Mouse (Mus musculus) WW6 (cell line): ENCODE measurements around the gene Cys1.
A peak's percentile ranks its signal among the peaks of the same experiment; 100 is the strongest.

Experiments used
- DNase-seq: peaks from one replicate; pipeline ENCODE4 v3.0.0-alpha.2; 2013; ENCODE audit warnings: low read depth, low spot score

Gene Cys1

GRCm38 (mm10) chr12:24697484-24698204 is 16.0 kb upstream of the Cys1 start:
- DNase-seq = no peak

GRCm38 (mm10) chr12:24696500-24697483 is 15.2 kb upstream of the Cys1 start:
- DNase-seq = no peak

GRCm38 (mm10) chr12:24690351-24690750 is 8.7 kb upstream of the Cys1 start:
- no peak for DNase-seq

DNA sequence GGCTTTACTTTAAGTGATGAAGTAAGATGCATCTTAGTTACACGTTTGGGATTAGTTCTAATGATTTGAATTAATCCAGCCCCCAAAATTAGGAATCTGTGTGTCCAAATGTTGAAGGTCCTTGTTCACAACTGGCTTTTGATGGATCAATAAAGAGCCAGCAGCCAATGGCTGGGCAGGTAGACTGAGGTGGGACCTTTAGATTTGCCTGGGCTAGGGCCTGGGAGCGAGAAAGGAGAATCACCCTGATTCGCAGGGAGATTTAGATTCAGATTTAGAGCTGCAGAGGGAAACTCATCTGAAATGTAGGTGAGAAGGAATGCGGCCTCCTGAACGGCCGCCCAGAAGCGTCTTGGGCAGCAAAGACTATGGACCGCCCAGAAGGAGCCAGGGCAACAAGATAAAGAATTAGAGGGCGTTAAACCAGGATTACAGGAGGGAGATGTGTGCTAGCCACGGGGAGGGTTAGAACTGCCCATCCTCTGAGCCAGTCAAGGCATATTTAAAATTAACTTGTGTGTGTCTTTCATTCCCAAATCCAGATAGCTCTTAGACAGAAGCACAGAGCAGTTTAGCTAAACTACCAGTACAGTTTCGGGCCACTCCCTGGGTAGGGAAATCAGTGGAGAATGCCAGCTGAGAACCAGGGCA is 5.2 kb upstream of the Cys1 start:
- no peak for DNase-seq

DNA sequence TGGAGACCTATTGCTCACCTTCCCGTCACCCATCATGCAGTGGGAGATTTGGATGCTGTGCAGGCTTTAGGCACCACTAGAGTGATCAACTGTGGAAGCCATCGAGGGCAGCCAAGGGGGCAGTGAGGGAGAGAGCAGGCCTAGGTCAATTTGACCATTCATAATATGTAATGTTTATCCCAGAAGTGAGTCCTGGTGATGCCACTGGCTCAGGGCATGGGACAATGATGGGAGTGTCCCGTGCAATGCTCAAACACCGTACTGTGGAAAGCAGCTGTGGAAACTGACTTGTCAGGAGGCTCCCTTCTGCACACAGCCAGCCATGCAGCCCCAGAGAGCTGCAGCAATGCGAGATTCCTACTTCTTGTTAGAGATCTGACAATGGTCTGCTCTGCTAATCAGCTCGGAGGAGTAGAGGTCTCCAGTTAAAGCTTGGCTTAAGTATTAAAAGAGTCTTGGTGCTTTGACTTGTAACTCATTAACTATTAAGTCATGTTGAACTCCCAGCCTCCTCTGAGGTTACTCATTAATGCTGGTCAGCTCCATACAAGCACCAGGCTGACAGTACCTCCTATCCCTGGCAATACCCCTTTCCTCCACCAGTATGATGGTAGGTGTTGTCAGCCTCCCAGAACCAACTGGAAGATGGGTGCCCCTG is 4.6 kb upstream of the Cys1 start:
- DNase-seq = no peak

DNA sequence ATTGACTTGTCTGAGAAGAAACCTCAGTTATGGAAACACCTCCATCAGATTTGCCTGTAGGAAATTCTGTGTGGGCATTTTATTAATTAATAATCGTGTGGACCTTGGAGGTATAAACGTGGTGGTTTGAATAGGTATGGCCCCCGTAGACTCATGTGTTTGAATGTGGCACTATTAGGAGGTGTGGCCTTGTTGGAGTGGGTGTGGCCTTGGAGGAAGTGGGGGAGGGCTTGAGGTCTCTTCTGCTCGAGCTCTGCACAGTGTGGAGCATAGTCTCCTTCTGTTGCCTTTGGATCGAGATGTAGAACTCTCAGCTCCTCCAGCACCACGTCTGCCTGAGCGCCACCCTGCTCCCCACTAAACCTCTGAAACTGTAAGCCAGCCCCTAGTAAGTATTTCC is 1.8 kb upstream of the Cys1 start:
- no peak for DNase-seq

DNA sequence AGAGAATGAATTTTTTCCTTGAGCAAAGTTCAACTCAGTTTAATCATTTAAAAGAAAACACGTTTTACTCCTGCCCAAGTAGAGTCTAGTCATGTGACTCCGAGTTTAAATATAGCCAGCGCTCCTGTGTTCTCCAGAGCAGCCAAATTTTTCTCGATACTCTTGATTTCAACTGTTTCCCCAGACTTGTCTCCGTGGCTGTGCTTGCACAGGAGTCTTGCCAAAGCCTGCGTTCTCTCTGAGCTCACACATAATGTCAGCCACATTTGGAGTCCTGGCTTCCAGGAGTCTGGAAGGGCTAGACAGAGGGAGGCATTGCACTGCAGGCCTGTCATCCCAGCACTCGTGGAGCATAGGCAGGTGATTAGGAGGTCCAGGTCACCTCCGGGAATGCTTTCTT is 950 bp upstream of the Cys1 start:
- no peak for DNase-seq

DNA sequence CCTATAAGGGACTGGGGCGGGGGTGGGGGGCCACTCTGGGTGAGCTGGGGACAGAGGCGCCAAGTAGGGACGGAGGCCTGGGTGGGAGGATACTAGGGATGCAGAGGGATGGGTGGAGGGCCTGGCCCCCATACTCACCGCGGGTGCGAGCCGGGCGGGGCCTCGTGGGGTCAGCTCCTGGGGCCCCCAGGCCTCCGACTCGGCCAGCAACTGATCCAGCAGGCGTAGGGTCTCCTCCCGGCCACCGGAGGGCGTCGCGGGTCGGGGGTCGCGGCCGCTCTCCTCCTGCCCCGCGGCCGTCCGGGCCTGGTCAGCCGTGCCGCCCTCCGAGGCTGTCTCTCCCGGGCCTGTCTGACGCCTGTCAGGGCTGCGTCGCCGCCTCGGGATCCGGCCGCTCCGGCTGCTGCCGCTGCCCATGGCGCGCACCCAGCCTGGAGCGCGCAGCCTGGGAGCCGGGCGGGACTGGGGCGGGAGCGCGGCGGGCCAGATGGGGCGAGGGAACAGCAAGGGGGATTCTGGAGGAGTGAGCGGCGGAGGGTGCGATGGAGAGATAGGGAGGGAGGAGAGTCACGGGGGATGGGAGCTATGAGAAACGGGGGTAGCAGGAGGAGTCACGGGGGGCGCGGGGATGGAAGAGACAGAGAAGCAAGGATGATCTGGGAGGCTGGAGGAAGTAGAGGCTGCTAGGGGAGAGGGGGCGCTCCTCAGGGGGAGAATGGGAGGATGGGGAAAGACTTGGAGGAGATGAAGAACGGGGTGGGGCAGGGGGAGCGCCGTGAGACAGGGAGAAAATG is 924 bp downstream of the Cys1 start:
- DNase-seq = no peak

GRCm38 (mm10) chr12:24680096-24680491 is 1.5 kb downstream of the Cys1 start:
- DNase-seq = no peak

GRCm38 (mm10) chr12:24662131-24662530 is 19.5 kb downstream of the Cys1 start:
- DNase-seq = no peak

- DNase-seq = no peak
Observed at GRCm38 (mm10) chr12:24661100-24661499, 20.5 kb downstream of the Cys1 start.

GRCm38 (mm10) chr12:24659923-24660322 is 21.7 kb downstream of the Cys1 start:
- DNase-seq = no peak

DNA sequence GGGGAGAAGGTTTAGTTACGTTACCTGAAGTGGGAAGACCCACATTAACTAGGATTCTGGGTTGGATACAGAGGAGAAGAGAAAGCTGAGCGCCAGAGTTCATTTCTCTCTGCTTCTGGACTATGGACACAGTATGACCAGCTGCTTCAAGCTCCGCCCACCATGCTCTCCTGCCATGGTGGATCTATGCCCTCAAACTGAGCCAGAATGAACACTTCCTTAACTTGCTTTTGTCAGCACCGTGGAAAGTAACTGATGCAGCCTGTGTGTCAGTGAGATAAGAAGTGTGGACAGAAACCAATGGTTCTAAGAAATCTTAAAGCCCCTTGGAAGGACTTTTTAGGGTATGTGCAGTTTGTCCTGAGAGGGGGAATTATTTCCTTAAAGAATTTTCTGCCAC is 22.6 kb downstream of the Cys1 start:
- DNase-seq = no peak

- no peak for DNase-seq
Observed at GRCm38 (mm10) chr12:24656436-24656835, 25.2 kb downstream of the Cys1 start.

DNA sequence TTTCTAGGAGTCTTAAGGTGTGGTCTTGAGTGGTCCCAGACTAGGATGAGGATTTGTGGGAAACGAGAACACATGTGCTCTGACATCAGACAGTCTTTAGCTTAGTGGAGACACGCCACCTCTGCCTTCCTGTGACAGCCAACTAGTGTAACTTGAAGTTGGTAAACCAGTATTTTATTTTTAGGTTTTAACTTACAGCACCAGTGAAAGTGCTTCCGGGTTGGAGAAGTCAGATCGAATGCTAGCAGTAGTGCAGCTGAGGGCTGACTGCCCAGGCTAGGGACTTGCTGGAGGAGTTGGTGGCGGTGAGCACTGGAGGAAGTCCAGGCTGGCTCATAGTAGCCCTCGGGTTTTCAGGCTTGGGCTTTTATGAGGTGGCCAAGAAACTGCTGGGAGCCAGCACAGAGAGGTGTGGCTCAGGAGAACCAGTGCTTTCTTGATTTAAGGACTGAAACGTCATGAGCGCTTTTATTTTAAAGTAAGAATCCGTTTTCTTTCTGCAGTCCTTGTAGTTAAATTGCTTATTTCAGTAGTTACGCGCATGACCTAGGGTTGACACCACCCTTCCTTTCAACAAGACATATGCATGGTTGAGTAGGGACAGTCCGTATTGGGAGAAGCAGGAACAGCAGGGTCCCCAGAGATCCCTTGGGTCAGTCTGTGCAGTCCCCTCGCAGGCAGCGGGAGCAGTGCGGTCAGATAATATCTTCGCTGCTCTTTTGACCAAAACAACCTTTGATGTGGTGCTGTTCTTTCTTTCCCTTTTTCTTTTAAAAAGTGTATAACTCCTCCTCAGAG is 27.3 kb downstream of the Cys1 start:
- no peak for DNase-seq

GRCm38 (mm10) chr12:24651642-24652342 is 29.8 kb downstream of the Cys1 start:
- DNase-seq = peak; percentile 79

DNA sequence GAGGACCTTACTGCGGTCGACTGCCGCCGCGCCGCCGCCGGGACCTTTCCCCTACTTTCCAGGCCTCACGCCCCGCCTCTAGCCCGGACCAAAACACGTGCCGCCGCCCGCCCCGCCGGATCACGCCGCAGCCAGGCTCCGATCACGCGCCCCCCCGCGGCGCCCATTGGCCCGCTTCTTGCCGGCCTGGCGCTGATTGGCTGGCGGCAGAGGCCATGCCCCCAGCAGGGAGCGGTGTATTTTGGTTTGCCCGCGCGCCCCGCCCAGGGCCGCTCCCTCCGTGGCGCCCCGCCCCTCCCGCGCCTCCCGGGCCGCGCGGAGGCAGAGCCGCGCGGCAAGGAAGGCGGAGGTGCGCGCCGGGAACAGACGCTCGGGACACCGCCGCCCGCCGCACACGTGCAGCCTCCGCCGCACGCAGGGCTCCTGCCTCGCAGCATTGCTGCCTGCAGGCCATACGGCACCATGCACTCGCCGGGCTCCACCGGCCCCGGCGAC is 30.5 kb downstream of the Cys1 start, which contains the start of gene Klf11:
Gene Klf11 (plus strand): TSS at position 212 of the 495 bp plus-strand sequence.
- DNase-seq = peak; percentile 90

- no peak for DNase-seq
Observed at GRCm38 (mm10) chr12:24650415-24651062, 31.1 kb downstream of the Cys1 start.

DNA sequence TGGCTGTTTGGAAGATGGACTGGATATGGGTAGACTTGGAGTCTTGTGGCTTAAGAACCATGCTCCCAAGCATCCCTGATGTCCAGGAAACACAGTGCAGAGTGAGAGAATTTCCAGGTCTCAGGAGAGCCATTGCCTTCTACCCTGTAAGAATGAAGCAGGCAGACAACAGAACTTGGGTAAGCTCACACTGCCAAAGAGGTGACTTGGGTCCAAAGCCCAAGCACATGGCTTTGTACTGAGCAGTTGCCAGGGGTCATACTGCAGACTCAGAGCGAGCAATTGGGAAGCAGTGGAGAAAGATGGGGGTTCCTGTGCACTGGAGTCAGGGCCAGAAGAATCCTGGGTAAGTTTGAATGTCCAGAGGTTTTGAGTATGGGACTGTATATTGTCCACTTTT is 33.5 kb downstream of the Cys1 start:
- DNase-seq = no peak
